Mouse (Mus musculus) CD4-positive helper T cell, adult 2 months (primary cell): ENCODE results near the gene Sh3bp4.

ENCODE experiments used
- DNase-seq: peaks from one replicate; pipeline ENCODE4 v3.0.0-alpha.2; 2012; ENCODE audit warnings: low read depth, missing footprints, low spot score

Sh3bp4 gene

DNA sequence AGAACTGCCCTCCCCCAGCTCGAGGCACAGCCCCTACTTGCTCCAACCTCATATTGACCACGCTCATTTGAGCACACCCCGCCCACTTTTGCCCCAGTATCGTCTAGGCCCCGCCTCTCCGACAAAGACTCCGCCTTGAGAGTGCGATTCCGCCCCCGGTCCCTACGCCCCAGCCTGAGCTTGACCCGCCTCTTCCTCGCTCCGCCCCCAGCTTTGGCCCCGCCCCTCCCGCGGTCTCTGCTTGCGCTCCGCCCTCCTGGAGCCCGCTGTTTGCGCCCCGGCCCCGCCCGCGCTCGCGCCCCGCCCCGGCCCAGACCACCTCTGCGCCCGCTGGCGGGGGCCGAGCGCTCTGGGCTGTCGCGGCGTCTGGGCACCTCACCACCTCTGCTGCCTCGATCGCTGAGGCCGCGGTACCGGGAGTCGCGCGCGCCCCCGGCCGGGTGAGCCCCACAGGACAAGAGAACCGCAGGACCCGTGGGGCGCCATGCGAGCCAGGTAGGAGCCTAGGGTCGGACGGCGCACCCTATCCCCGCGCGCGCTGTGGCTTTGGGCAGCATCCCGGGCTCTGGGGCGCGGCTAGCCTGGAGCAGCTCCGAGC is at the start of gene Sh3bp4:
TSS of gene Sh3bp4 (plus strand) at position 313 of the 598 bp plus-strand sequence.
- peak; percentile 94 for DNase-seq

- no peak for DNase-seq
Measured at GRCm38 (mm10) chr1:89022997-89023396, 47.2 kb upstream of the Sh3bp4 start.

- no peak for DNase-seq
Measured at GRCm38 (mm10) chr1:89024696-89025612, 45.3 kb upstream of the Sh3bp4 start.

DNA sequence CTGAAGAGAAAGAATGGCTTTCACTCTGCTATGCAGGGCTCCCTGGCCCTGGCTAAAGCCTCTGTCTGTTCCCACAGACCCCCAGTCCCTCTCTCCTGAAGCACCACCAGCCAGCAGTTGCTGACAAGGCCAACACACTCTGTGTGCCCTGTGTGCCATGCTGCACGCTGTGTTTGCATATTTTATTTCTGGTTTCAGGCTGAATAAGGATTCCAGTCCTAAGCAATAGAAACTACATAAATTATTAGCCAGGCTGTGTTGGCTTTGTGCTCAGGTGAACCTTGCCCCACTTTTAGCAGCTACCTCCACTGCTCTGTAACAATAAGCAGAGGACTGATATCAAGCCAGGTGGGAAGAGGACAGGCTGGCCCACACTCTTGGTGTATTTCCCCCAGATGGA is 44.2 kb upstream of the Sh3bp4 start:
- DNase-seq = no peak

- DNase-seq = no peak
Measured at GRCm38 (mm10) chr1:89029136-89029927, 40.9 kb upstream of the Sh3bp4 start.

DNA sequence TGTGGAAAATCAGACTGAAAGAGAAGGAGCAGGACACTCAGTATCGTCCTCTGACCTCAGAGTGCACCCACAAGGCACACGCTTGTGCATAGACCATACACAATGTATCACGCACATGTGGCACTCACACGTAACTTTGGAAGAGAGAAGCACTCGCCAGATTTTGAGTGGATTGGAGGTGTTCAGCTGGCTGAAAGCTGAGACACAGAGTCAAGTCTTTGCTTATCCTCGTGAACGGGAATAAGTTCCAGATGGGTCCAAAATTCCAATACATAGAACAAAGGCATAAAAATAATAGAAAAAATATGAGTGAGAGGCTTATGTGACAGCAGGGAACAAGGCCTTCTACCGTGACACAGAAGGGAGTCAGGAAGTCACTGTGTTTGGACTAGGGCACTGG is 36.6 kb upstream of the Sh3bp4 start:
- DNase-seq = no peak

- no peak for DNase-seq
Measured at GRCm38 (mm10) chr1:89034061-89034460, 36.2 kb upstream of the Sh3bp4 start.

- no peak for DNase-seq
Measured at GRCm38 (mm10) chr1:89035115-89035514, 35.1 kb upstream of the Sh3bp4 start.

- no peak for DNase-seq
Measured at GRCm38 (mm10) chr1:89039836-89040235, 30.4 kb upstream of the Sh3bp4 start.

DNA sequence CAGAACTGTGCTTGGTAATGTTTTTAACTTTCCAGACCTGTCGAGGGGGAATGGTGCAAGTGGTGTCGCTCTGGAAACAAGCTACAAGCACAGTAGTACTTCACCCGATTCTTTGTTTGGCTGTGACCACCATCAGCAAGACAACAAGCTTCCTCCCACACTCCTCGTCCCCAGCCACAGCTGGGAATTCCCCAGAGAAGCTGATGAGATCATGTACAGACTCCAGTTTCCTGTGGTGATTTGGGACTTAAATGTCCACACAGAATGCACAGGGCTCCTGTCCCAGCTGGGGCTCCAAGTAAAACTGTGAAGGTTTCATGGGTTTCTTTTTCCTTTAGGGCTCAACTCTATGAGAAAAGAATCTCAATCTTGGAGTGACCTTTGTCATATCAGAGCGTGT is 28.9 kb upstream of the Sh3bp4 start:
- DNase-seq = no peak

DNA sequence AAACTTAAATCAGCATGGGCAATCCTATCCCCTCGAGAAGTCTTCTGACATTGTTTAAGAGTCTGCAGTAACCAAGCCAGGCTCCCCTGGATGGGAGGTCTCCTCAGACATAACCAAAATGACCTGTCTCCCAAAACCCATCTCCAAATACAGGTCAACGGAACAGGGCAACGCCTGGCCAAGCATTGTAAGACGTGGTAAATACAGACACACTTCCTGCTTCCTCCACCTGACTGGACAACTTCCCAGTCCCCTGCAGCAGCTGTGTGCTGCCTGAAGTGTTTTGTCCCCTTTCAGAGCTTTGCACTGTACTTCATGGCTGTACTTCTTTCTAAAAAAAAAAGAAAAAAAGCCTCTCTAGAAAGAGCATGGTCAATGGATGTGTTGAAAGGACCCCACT is 28.1 kb upstream of the Sh3bp4 start:
- no peak for DNase-seq

GRCm38 (mm10) chr1:89042956-89043355 is 27.3 kb upstream of the Sh3bp4 start:
- no peak for DNase-seq

GRCm38 (mm10) chr1:89045403-89045802 is 24.8 kb upstream of the Sh3bp4 start:
- DNase-seq = no peak

DNA sequence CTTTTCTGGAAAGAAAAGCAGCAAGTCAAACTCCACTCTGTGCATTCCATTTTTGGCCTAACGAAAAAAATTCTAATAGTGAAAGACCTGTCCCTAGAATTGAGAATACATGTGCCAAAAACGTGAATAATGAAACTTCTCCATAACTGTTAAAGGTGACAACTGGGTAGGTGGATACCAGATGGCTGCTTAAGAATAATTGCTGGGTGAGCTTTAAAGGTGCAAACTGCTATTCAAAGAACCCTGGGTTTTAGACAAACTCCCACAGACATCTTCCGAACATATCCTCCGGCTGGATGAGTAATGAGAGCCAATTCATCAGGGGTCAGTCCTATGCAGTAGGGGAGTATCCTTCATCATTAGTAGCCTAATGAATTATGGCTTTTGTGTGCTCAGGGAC is 20.7 kb upstream of the Sh3bp4 start:
- DNase-seq = no peak

GRCm38 (mm10) chr1:89056175-89056574 is 14.0 kb upstream of the Sh3bp4 start:
- DNase-seq = no peak

DNA sequence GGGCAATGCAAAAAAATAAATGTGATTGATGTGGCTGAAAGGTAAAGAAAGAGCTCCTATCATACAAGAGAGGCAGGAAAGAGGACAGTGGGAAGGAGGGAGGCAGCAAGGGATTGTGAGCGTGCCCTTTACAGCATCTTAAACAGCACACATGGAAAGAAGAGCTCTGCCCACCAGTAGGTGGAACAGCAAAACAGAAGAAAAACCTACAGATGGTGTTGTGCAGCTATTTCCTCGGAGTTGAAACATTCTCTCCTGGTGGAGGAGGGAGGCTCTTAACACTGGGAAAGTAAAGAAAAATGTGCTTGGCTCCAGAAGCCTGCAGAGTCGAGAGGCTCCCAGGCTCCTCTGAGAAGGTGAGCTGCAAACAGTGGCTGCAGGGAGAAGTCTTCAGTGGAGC is 12.8 kb upstream of the Sh3bp4 start:
- no peak for DNase-seq

DNA sequence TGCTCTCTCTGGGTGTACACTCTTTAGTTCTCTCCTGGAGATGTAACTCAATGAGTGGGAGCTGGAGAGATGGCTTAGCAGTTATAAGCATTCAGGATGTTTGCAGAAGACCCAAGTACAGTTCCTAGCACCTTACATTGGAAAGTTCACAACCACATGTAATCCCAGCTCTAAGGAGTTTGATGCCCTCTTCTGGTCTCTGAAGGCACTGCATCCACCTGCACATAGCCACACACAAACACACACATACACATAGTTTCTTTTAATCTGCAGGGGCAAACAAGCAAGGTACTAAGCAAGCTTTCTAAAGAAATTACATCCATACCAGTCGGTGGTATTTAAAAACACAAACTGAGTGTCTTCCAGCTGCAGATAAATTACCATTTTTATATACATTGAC is 12.2 kb upstream of the Sh3bp4 start:
- DNase-seq = no peak

GRCm38 (mm10) chr1:89062977-89063376 is 7.2 kb upstream of the Sh3bp4 start:
- no peak for DNase-seq

GRCm38 (mm10) chr1:89063800-89064199 is 6.4 kb upstream of the Sh3bp4 start:
- DNase-seq = no peak

GRCm38 (mm10) chr1:89068812-89069211 is 1.4 kb upstream of the Sh3bp4 start:
- no peak for DNase-seq

DNA sequence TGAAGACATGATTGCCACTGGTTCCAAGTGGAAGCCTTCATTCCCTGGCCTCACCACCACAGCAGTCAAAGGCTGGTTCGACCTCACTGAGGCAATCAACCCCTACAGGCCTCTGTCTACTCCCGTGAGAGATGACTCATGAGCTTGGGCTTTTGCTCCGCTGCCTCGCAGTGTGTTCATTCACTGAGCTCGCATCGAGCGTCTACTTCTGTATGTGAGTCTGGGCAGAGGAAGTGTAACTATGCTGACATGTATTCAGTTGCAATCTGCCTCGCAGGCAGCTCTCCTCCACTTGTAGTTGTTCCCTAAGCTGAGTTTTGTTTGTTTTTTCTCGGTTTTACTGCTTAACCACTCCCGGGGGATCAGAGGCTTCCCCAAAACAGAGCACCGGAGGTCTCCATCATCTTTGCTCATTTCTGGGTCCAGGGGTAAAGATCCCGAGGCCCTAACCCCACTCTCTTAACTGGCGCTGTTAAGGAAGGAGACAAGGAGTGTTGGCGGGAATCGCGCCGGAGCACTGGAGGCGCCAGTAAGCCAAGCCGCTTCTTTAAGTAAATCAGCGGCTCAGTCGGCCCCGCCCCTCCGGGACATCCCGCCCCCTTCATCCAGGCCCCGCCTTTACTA is 624 bp upstream of the Sh3bp4 start:
- peak; percentile 51 for DNase-seq

- DNase-seq = no peak
Measured at GRCm38 (mm10) chr1:89070871-89071361, 701 bp downstream of the Sh3bp4 start.
